Mouse (Mus musculus) MEL (cell line): ENCODE measurements around the gene Marc1.

ENCODE experiments used
- NELFE ChIP-seq: IDR thresholded peaks from 2 replicates; pipeline ENCODE4 v1.6.1; 2011; ENCODE audit warnings: low read depth, low read length, improper control_type of control experiment
- POLR2A ChIP-seq, 2 experiments: IDR thresholded peaks; 2 replicates each; pipeline ENCODE4 v1.6.1; 2011 to 2012; ENCODE audit warnings: low read length in 2 of 2, mild to moderate bottlenecking in 2 of 2, control low read depth in 1 of 2, improper control_type of control experiment in 1 of 2, low read depth in 1 of 2, moderate library complexity in 1 of 2; ENCODE audit not compliant: control insufficient read depth in 1 of 2, insufficient read depth in 1 of 2, poor library complexity in 1 of 2
- SMC3 ChIP-seq: IDR thresholded peaks from 2 replicates; pipeline ENCODE4 v1.6.1; 2011; ENCODE audit warnings: low read depth, low read length, improper control_type of control experiment

- TF ChIP-seq SMC3 (no peak), NELFE (no peak), POLR2A (IDR thresholded peaks at IDR 0.05; ENCODE audit: control insufficient read depth in 1 of 2, insufficient read depth in 1 of 2, low read depth in 1 of 2, low read length in 2 of 2, poor library complexity in 1 of 2) (no peak)
These were observed 25.2 kb upstream of the Marc1 start for GRCm38 (mm10) chr1:184836350-184836749.
